Mouse (Mus musculus) heart, postnatal 4 days (tissue): ENCODE results near the gene Grasp. TPM values are rescaled to one million over a fixed set of nuclear protein-coding genes. Genes with fewer than 3 reads are reported as not detected.

Experiments used
- DNase-seq: peaks from one replicate; pipeline ENCODE4 v3.0.0; 2021
- total RNA-seq, 2 experiments: library from RNA; stranded (reverse); gene quantifications; 2 replicates each; pipeline ENCODE4 v1.2.3; 2021

Grasp gene
- total RNA-seq, 2 experiments from 2014 or later, result 13.9 to 15.1 TPM

DNA sequence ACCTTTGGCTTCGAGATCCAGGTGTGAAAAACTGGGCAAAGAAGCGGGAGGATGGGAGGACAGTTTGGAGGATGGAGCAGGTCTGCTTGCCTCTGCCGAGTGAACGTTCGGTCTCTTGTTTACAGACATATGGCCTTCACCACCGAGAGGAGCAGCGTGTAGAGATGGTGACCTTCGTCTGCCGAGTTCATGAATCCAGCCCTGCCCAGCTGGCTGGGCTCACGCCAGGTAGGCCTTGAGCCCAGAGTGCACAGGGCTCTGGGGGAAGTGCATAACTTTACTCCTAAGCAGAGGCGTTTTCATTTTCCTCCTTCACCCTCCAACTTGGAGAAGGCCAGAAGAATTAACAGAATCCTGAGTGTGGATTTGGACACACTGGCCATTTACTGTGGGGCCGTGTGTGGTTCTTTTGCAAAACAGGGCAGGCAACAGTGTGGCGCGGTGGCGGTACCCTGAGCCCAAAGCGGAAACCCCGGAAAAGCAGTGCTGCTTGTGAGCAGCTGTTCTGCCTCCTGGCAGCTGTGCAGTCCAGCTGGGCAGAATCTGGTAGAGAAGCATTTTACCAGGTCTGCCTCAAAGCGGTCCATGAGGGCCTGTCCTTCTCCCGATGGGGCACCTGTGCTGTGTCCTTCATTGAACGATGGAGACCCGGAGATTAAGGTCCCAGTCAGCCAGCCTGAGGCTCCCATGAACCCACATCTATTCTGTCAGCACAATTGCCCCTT, 5.0 kb downstream of the Grasp start:
- peak; percentile 57 for DNase-seq

- no peak for DNase-seq
Measured at GRCm38 (mm10) chr15:101230503-101230902, 6.5 kb downstream of the Grasp start.

GRCm38 (mm10) chr15:101230995-101231647, 7.1 kb downstream of the Grasp start:
- peak; percentile 60 for DNase-seq

GRCm38 (mm10) chr15:101231648-101232180, 7.7 kb downstream of the Grasp start:
- no peak for DNase-seq

DNA sequence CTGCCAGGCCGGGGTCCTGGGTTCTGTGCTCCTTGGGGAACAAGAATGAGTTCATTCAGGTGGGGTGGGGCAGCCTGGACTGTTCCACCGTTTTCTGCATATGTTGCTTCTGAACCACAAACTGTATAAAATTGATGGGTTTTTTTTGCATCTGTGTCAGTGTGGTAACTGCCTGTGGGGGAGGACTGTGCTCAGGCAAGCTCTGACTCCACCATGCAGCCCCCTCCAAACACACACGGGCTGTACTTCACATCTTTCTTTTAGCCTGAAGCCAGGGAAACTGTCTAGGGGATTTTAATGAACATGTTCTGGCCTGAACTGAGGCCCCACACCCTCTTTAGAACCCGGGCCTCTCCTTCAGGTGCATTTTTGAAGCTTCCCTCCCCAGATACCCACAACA, 8.6 kb downstream of the Grasp start:
- no peak for DNase-seq

DNA sequence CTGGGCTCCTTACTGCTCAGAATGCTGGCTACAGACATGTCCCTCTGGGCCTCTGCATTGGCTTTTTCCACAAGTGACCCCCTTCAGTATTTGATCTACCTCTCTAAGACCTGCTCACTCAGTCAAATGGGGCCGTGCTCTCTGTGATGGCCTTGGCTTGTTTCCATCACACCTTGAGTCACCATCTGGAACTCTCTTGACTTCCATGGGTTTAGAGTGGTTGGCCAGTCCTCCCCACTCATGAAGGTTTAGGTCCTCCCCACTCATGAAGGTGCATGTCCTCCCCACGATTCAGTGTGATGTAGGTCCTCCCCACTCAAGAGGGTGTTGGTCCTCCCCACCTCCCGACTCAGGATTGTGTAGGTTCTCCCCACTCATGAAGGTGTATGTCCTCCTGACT, 9.2 kb downstream of the Grasp start:
- no peak for DNase-seq

GRCm38 (mm10) chr15:101233641-101234275, 9.8 kb downstream of the Grasp start:
- no peak for DNase-seq

GRCm38 (mm10) chr15:101234611-101235341, 10.8 kb downstream of the Grasp start:
- peak; percentile 19 for DNase-seq

- no peak for DNase-seq
Measured at GRCm38 (mm10) chr15:101235342-101235698, 11.3 kb downstream of the Grasp start.

DNA sequence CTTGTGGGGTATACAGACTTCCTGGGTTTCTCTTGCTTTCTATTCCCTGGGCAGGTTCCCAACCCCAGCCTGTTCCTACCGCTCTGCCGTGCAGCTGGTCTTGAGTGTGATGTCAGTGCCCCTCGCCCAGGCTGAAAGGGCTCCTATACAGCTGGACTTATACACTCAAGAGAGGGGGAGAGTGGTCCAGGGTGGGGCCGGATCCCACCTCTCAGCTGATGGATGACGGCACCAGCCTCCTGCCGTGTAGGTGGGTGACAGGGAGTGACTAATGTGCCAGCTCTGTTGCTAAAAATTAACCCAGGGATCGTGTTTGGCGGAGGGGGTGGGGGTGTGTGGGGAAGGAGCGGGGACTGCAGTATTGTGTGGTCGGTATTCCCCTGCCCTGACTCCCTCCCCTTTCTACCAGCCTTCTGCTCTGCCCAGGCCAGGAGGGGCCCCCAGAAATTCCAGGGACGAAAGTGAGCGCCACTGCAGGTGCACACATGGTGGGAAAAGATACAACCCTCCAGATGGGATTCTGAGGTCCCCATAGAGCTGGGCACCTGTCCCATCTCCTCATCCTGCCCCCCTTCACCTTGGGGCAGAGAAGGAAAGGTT, 11.8 kb downstream of the Grasp start:
- DNase-seq, result no peak

DNA sequence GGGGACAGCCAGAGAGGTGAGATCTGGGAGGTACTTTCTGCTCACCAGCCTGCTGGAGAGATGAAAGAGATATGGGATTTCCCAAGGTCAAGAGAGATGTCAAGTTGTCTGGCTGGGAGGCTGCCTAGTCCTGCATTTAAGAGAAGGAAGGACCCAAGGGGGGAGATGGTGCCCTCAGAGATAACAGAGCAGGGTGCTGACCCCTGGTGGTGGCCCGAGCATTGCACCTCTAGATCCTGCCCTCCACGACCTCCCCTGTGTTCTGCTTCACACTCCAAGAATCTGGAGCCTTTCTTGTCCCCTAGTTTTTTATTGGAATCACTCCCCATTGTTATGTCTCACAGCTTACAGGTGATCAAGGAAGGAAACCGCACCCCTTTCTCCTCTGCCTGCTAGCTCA, 12.9 kb downstream of the Grasp start:
- peak; percentile 85 for DNase-seq

DNA sequence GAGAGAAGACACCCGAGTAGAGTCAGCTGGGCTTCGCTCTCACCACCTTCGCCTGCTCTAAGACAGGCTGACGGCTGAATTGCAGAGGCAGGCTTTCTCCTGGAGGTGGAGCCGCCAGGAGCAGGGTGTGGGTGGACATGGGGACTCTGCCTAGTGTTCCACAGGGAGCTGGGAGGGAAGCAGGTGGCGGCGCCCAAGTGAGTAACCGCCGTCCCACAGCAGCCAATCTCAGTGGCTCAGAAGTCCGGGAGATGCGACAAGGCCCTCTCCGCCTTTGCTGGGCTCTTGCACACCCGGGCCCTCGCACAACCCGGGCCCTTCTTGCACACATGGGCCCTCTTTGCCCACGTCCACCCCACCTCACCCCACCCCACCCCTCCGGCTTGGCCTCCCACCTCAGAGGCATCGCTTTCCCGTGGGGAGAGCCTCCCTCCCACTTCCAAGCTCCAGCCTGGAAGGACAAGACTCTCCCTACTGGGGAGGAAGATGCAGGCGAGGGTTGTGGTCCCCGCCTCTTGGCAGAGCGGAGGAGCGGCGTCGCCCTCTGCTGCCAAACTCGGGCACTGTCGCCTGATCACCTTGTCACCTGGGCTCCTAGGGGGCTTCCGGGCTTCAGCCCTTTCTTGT, 15.0 kb downstream of the Grasp start:
- peak; percentile 76 for DNase-seq

- peak; percentile 27 for DNase-seq
Measured at GRCm38 (mm10) chr15:101239821-101240220, 15.8 kb downstream of the Grasp start.

- peak; percentile 94 for DNase-seq
Measured at GRCm38 (mm10) chr15:101240799-101241204, 16.8 kb downstream of the Grasp start.

DNA sequence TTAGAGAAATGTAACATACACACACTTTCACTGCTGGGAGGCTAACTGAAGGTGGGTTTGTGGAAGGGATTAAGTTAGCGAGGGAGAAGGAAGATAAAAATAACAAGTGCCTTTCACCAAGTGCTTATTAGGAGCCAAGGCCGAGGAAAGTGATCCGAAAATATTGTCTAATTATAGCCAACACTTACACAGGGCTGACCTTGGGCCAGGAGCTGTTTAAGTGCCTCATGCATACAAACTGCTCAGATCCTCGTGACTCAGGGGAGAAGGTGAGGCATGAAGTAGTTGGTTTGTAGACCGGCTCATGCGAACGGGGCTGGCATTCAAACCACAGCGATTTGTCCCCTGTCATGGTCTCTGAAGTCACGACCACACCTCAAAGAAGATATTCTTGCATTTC, 17.2 kb downstream of the Grasp start:
- DNase-seq, result peak; percentile 60

DNA sequence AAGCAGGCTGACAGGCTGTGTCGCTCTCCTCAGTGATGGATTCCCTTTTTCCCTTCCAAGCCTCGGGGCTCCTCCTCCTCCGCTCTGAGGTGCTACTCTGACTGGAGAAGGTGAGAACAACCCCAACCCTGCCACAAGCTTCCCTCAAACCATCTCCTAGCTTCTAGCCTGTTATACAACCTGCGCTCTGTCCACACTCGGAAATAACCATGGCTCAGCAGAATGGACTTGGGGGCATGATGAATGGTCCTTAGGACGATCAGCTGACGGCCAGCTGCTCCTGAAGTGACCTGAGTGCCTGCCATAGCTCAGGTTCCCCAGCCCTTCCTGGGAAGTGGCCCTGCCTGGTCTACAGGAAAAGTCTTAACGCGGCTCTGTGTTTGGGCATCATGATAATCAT, 17.9 kb downstream of the Grasp start:
- DNase-seq, result no peak

- peak; percentile 84 for DNase-seq
Measured at GRCm38 (mm10) chr15:101242645-101243044, 18.7 kb downstream of the Grasp start.

DNA sequence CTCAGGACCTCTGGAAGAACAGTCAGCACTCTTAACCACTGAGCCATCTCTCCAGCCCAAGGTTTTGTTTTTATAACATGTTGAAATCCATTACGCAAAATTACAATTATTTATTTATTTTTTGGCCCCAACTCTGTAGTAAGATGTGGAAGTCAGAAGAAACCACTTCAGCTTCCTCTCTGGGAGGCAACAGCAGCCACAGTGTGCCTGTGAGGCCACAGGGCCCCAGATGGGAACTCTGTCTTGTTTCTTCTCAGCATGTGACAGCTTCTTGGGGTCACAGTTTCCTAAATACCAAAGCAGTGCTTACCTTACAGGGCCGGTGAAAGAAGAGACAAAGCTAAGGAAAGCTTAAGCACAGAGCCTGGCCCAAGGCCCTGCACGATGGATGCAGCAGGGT, 20.0 kb downstream of the Grasp start:
- DNase-seq, result no peak

- peak; percentile 97 for DNase-seq
Measured at GRCm38 (mm10) chr15:101246231-101247154, 22.5 kb downstream of the Grasp start.

- no peak for DNase-seq
Measured at GRCm38 (mm10) chr15:101247155-101247498, 23.1 kb downstream of the Grasp start.
